Mouse (Mus musculus) lung, postnatal 0 days (tissue): ENCODE measurements around the gene Panx3.

ENCODE experiments used
- CTCF ChIP-seq: IDR thresholded peaks from 2 replicates; pipeline ENCODE4 v1.5.1; 2016; ENCODE audit warnings: antibody characterized with exemption, mild to moderate bottlenecking
- EP300 ChIP-seq: IDR thresholded peaks from 2 replicates; pipeline ENCODE4 v1.6.1; 2016; ENCODE audit warnings: antibody characterized with exemption, mild to moderate bottlenecking, control low read depth

DNA sequence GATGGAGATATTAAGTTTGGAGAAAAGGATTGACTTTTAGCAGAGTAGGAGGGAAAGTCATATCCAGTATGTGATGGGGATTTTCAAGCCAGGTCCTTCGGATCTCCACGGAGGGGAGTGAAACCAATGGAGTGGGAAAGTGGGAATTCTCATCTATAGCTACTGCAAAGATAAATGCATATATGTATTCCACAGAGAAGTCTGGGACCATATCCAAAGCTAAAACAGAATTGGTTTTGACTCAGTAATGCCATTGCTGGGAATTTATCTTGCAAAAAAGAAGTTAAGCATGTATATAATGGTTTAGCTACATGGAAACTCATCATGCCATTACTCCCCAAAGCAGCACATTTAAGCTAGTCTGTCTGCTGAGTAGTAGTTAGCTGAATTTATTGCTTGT is 36.7 kb downstream of the Panx3 start:
- TF ChIP-seq EP300 (no peak), CTCF (no peak)
